Mouse (Mus musculus) hindbrain, embryonic 10.5 days (tissue): ENCODE results near the gene Mettl23. TPM values are rescaled to one million over a fixed set of nuclear protein-coding genes. Genes with fewer than 3 reads are reported as not detected.

Source experiments
- DNase-seq: peaks from one replicate; pipeline ENCODE4 v3.0.0-alpha.2; 2017; ENCODE audit warnings: low spot score
- H3K27ac ChIP-seq: fragments of 300-500 bp; sonication (generic); 2 replicates; pipeline ENCODE4 v1.5.1; 2016; ENCODE audit warnings: mild to moderate bottlenecking, moderate library complexity
- H3K27me3 ChIP-seq: fragments of 300-500 bp; sonication (generic); 2 replicates; pipeline ENCODE4 v1.6.1; 2016; ENCODE audit warnings: mild to moderate bottlenecking; ENCODE audit not compliant: poor library complexity, insufficient read depth, severe bottlenecking
- H3K36me3 ChIP-seq: fragments of 300-500 bp; sonication (generic); 2 replicates; pipeline ENCODE4 v1.6.1; 2016; ENCODE audit warnings: mild to moderate bottlenecking, moderate library complexity
- H3K4me1 ChIP-seq: fragments of 300-500 bp; sonication (generic); replicated peaks from 2 replicates; pipeline ENCODE4 v1.6.1; 2016; ENCODE audit warnings: mild to moderate bottlenecking
- H3K4me3 ChIP-seq: fragments of 300-500 bp; sonication (generic); 2 replicates; pipeline ENCODE4 v1.5.1; 2016; ENCODE audit warnings: mild to moderate bottlenecking, moderate library complexity
- H3K9me3 ChIP-seq: fragments of 300-500 bp; sonication (generic); 2 replicates; pipeline ENCODE4 v1.6.1; 2016; ENCODE audit warnings: mild to moderate bottlenecking, moderate library complexity
- WGBS: fragments of 180-500 bp; shearing (Covaris S2); methylation state at CpG from one replicate; pipeline ENCODE4 v1.1.7; 2016; 5-methylcytosine and 5-hydroxymethylcytosine counted together
- polyA plus RNA-seq: library from polyadenylated mRNA; unstranded; fragments of >200 nt; fragmentation: Nextera tagmentation; extraction: Ambion mirVana; gene quantifications from 2 replicates; pipeline ENCODE4 v1.2.1, GENCODE M21; 2016

Gene Mettl23
- polyA plus RNA-seq: 61.4 and 62.3 TPM in 2 replicates

GRCm38 (mm10) chr11:116843261-116844233 lies at the start of gene Mettl23, which contains the start of gene Jmjd6:
Gene Mettl23 (plus strand): TSS chr11:116843278.
Gene Jmjd6 (minus strand): TSS chr11:116843449.
- peak; percentile 98 for DNase-seq
- Histone ChIP-seq H3K36me3 (peaks cover 54% of the 10 kb centered on the region), H3K27ac (peak within 1 kb of the TSS; percentile 98), H3K4me3 (peak within 1 kb of the TSS; percentile 70), H3K27me3 (no peaks in the 10 kb centered on the region), H3K4me1 (peaks cover 57% of the 10 kb centered on the region), H3K9me3 (no peaks in the 10 kb centered on the region)
- WGBS: 1% methylated on average over 72 of the region's 72 CpGs

- 90% methylated on average over 5 of the region's 5 CpGs for WGBS
- no peak overlapping the region for H3K4me3 ChIP-seq
- no peak for DNase-seq
- H3K4me1 ChIP-seq: peaks cover 7% of the 10 kb centered on the region; the same call in 1 of the 2 replicates
- no peaks in the 10 kb centered on the region for H3K27me3 ChIP-seq
- H3K27ac ChIP-seq: no peak overlapping the region
- H3K36me3 ChIP-seq: no peaks in the 10 kb centered on the region
- no peaks in the 10 kb centered on the region for H3K9me3 ChIP-seq
Observed at GRCm38 (mm10) chr11:116799364-116799763, 43.7 kb upstream of the Mettl23 start.

GRCm38 (mm10) chr11:116801106-116801505 lies 42.0 kb upstream of the Mettl23 start:
- Histone ChIP-seq H3K36me3 (no peaks in the 10 kb centered on the region), H3K27me3 (no peaks in the 10 kb centered on the region), H3K4me1 (peaks cover 3% of the 10 kb centered on the region; the same call in 1 of the 2 replicates), H3K9me3 (no peaks in the 10 kb centered on the region), H3K27ac (no peak overlapping the region), H3K4me3 (no peak overlapping the region)
- 74% methylated on average over 5 of the region's 5 CpGs for WGBS
- DNase-seq: no peak

GRCm38 (mm10) chr11:116802709-116803108 lies 40.4 kb upstream of the Mettl23 start:
- Histone ChIP-seq H3K36me3 (no peaks in the 10 kb centered on the region), H3K9me3 (no peaks in the 10 kb centered on the region), H3K4me1 (peaks cover 5% of the 10 kb centered on the region; the same call in 1 of the 2 replicates), H3K27ac (no peak overlapping the region), H3K4me3 (no peak overlapping the region), H3K27me3 (no peaks in the 10 kb centered on the region)
- DNase-seq: no peak
- 91% methylated on average over 5 of the region's 5 CpGs for WGBS

- WGBS: 88% methylated on average over 15 of the region's 15 CpGs
- peaks cover 35% of the 10 kb centered on the region for H3K4me1 ChIP-seq
- no peak overlapping the region for H3K4me3 ChIP-seq
- H3K9me3 ChIP-seq: no peaks in the 10 kb centered on the region
- no peak overlapping the region for H3K27ac ChIP-seq
- no peak for DNase-seq
- H3K36me3 ChIP-seq: 0 out of 2 replicates have a peak, but pooled peaks cover 2% of the 10 kb centered on the region
- H3K27me3 ChIP-seq: peaks cover 9% of the 10 kb centered on the region
Observed at GRCm38 (mm10) chr11:116806136-116807071, 36.7 kb upstream of the Mettl23 start.

GRCm38 (mm10) chr11:116807116-116807515 lies 36.0 kb upstream of the Mettl23 start:
- Histone ChIP-seq H3K4me1 (peaks cover 43% of the 10 kb centered on the region), H3K9me3 (no peaks in the 10 kb centered on the region), H3K27me3 (peaks cover 9% of the 10 kb centered on the region), H3K27ac (no peak overlapping the region), H3K4me3 (no peak overlapping the region), H3K36me3 (0 out of 2 replicates have a peak, but pooled peaks cover 2% of the 10 kb centered on the region)
- WGBS: 80% methylated on average over 7 of the region's 7 CpGs
- DNase-seq: no peak

- 0 out of 2 replicates have a peak, but pooled peaks cover 2% of the 10 kb centered on the region for H3K36me3 ChIP-seq
- WGBS: 78% methylated on average over 3 of the region's 3 CpGs
- H3K27ac ChIP-seq: peak overlapping the region; percentile 50; the same call in 1 of the 2 replicates
- H3K4me1 ChIP-seq: peaks cover 47% of the 10 kb centered on the region
- no peak overlapping the region for H3K4me3 ChIP-seq
- no peaks in the 10 kb centered on the region for H3K9me3 ChIP-seq
- H3K27me3 ChIP-seq: peaks cover 9% of the 10 kb centered on the region
- no peak for DNase-seq
Observed at GRCm38 (mm10) chr11:116807526-116807925, 35.6 kb upstream of the Mettl23 start.

- Histone ChIP-seq H3K9me3 (no peaks in the 10 kb centered on the region), H3K27ac (peak overlapping the region; percentile 69), H3K36me3 (0 out of 2 replicates have a peak, but pooled peaks cover 2% of the 10 kb centered on the region), H3K4me1 (peaks cover 52% of the 10 kb centered on the region), H3K4me3 (no peak overlapping the region), H3K27me3 (peaks cover 9% of the 10 kb centered on the region)
- peak; percentile 87 for DNase-seq
- 27% methylated on average over 7 of the region's 7 CpGs for WGBS
Observed at GRCm38 (mm10) chr11:116807938-116808606, 35.0 kb upstream of the Mettl23 start.

GRCm38 (mm10) chr11:116808811-116809395 lies 34.2 kb upstream of the Mettl23 start:
- peaks cover 9% of the 10 kb centered on the region for H3K27me3 ChIP-seq
- no peak for DNase-seq
- peaks cover 60% of the 10 kb centered on the region for H3K4me1 ChIP-seq
- peak overlapping the region; percentile 66 for H3K27ac ChIP-seq
- WGBS: 78% methylated on average over 11 of the region's 11 CpGs
- no peaks in the 10 kb centered on the region for H3K9me3 ChIP-seq
- 0 out of 2 replicates have a peak, but pooled peaks cover 2% of the 10 kb centered on the region for H3K36me3 ChIP-seq
- no peak overlapping the region for H3K4me3 ChIP-seq

- Histone ChIP-seq H3K27ac (peak overlapping the region; percentile 93; the same call in 1 of the 2 replicates), H3K27me3 (peaks cover 9% of the 10 kb centered on the region), H3K36me3 (0 out of 2 replicates have a peak, but pooled peaks cover 2% of the 10 kb centered on the region), H3K4me3 (no peak overlapping the region), H3K4me1 (peaks cover 67% of the 10 kb centered on the region), H3K9me3 (no peaks in the 10 kb centered on the region)
- WGBS: 80% methylated on average over 8 of the region's 8 CpGs
- no peak for DNase-seq
Observed at GRCm38 (mm10) chr11:116809520-116809919, 33.6 kb upstream of the Mettl23 start.

- peaks cover 77% of the 10 kb centered on the region for H3K4me1 ChIP-seq
- peak overlapping the region; percentile 93 for H3K27ac ChIP-seq
- peak overlapping the region; percentile 48 for H3K4me3 ChIP-seq
Observed at GRCm38 (mm10) chr11:116810528-116810927, 32.5 kb upstream of the Mettl23 start.

More at GRCm38 (mm10) chr11:116810528-116810927, 32.5 kb upstream of the Mettl23 start:
- no peak for DNase-seq
- Histone ChIP-seq H3K9me3 (no peaks in the 10 kb centered on the region), H3K36me3 (0 out of 2 replicates have a peak, but pooled peaks cover 2% of the 10 kb centered on the region), H3K27me3 (peaks cover 9% of the 10 kb centered on the region)
- WGBS: 35% methylated on average over 11 of the region's 11 CpGs
